Mouse (Mus musculus) fibroblast of lung, adult 2 months (primary cell): ENCODE data around the gene Dppa4.
A peak's percentile ranks its signal among the peaks of the same experiment; 100 is the strongest.

Source experiments
- DNase-seq: peaks from one replicate; pipeline ENCODE4 v3.0.0-alpha.2; 2011; ENCODE audit warnings: low read depth

Gene Dppa4

DNA sequence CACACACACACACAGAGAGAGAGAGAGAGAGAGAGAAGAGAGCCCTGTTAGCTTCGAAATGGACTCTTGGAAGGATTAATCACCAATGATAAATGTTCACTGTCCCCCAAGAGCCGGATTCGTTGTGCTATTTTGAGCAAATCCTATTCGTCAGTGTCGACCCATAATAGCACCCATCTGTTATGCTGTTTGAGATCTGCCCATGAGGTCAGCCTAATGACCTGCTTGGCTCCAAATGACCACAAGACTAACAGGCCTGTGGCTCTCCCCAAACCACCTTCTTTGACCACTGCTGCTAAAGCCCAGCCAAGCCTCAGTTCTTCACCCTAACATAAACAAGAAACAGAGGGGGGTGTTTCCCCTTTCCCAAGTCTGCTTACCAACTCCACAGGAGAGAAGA is 43.4 kb downstream of the Dppa4 start:
- peak; percentile 5 for DNase-seq

DNA sequence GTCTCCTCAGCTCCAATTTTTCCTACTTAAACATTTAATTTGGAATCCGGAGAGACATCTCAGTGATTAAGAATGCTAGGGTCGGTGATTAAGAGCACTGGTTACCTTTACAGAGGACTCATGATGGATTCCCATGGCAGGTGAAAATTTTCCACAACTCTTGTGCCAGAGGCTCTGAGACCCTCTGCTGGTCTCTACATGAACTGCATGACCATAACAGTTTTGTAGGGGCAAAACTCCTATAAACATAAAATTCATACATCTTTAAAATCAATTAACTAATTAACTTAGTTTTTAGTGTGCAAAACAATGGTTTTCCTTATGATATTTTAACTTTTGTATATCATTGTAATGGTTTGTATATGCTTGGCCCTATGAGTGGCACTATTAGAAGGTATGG is 44.9 kb downstream of the Dppa4 start:
- no peak for DNase-seq

DNA sequence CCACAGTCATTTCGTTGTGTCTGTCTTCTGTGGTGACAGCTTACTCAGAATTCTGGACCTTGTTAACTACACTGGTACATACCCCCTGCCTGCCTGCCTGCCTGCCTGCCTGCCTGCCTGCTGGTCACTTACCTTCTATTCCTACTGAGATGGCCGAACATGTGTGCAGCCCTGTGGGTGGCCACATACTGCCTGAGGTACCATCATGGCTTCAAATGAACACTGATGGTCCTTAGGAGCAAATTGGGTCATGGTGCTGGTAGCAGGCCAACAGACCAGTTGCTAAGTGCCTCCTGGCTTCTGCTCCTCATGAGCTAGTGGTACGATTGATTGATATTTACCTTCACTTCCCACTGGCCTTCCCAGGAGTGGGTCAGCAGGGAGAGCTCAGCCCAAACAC is 48.3 kb downstream of the Dppa4 start:
- DNase-seq: no peak

DNA sequence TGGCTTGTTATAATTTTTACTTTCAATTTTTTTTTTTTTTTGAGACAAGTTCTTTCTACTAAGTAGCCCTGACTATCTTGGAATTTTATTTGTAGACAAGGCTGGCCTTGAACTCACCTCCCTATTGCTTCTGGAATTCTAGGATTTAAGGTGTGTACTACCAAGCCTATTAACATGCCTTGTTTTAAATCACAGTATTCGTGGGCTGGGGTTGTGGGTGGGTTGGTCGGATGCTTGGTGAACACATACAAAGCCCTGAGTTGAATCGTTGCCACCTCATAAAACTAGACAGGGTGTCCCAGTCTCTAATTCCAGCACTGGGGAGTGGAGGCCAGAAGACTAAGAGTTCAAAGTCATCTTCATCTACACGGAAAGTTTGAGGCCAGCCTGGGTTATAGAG is 51.8 kb downstream of the Dppa4 start:
- no peak for DNase-seq
